Mouse (Mus musculus) erythroblast, embryonic 14.5 days (primary cell): Measurements from ENCODE around the gene Gm15737. TPM values are rescaled to one million over a fixed set of nuclear protein-coding genes. Genes with fewer than 3 reads are reported as not detected.

Source experiments
- H3K27me3 ChIP-seq: 2 replicates; pipeline ENCODE4 v1.6.1; 2012; ENCODE audit warnings: inconsistent platforms; ENCODE audit not compliant: control insufficient read depth
- H3K36me3 ChIP-seq: 2 replicates; pipeline ENCODE4 v1.6.1; 2012; ENCODE audit warnings: mild to moderate bottlenecking, inconsistent platforms; ENCODE audit not compliant: control insufficient read depth
- H3K4me1 ChIP-seq: 2 replicates; pipeline ENCODE4 v1.6.1; 2012; ENCODE audit warnings: inconsistent platforms; ENCODE audit not compliant: control insufficient read depth
- H3K4me3 ChIP-seq: replicated peaks from 2 replicates; pipeline ENCODE3; 2012; ENCODE audit warnings: moderate library complexity, mild to moderate bottlenecking, inconsistent platforms
- H3K9me3 ChIP-seq: 2 replicates; pipeline ENCODE4 v1.6.1; 2012; ENCODE audit warnings: low read length, inconsistent platforms, mixed read lengths; ENCODE audit not compliant: control insufficient read depth
- GATA1 ChIP-seq: IDR thresholded peaks from 2 replicates; pipeline ENCODE4 v1.6.1; 2012; ENCODE audit warnings: low read length, inconsistent platforms, mixed read lengths
- TAL1 ChIP-seq: IDR thresholded peaks from 3 replicates; pipeline ENCODE4 v1.6.1; 2012; ENCODE audit warnings: low read length, inconsistent platforms, mixed read lengths
- polyA plus RNA-seq: library from polyadenylated mRNA; stranded (reverse); fragments of >175 nt; gene quantifications from 2 replicates; pipeline ENCODE4 v1.2.3, GENCODE M21; 2012

Gm15737 gene
- polyA plus RNA-seq, 1 experiment: not detected

DNA sequence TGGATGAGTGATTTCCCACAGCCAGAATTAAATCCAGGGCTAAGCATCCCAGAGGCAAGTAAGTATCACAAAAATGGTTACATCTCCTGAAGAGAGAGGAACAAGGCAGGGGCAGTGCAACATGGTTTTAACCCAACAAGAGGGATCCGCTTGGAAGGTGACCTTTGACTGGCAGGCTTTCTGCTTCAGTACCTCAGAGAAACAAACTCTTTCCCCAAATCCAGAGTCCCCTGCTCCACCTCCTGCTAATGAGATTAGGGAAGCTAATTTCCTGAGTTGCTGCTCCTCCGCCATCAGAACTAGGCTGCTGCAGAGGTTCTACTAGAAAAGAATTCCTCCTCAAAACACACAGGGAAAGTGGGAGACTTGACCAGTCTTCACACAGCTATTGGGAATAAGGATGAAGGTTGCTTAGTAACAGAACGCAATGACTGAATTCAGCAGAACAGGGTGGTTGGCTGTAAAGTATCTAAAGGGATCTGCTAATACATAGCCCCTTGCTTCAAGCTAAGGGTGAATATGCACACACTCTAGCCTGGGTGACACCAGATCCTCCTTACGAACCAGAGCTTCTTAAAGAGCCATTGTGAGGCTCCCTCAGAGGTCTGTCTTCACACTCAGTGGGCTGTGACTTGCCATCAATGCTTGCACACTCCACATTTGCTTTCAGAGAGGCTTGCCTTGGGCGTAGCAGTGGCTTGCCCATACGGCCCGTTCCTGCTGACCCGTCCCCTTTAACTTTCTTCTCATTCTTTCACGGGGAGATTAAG lies 14.2 kb downstream of the Gm15737 start:
- TF ChIP-seq GATA1: no peak
- no peak for TF ChIP-seq TAL1

DNA sequence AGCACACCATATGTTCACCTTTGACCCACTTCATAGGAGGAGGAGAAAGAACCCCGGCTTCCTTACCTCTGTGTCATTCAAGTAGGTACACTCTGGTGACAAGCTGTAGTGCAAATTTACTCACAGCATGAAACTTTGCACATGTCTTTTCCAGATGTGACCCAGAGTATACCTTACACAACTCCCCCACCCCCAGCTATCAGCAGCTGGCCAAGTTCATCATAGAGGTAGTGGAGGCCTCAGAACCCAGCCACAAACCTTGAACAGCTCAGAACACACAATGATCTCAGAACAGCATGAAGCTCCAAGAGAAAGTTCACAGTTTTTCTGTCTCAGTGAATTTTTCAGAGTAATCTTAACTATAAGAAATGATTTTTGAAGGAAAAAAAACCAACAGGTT lies 22.4 kb downstream of the Gm15737 start:
- Histone ChIP-seq H3K36me3 (no peaks in the 10 kb centered on the region), H3K4me3 (no peak overlapping the region), H3K4me1 (no peaks in the 10 kb centered on the region), H3K9me3 (no peaks in the 10 kb centered on the region), H3K27me3 (no peaks in the 10 kb centered on the region)
- TF ChIP-seq TAL1: no peak
- TF ChIP-seq GATA1: no peak

More for the DNA sequence above, 14.2 kb downstream of the Gm15737 start:
- no peaks in the 10 kb centered on the region for H3K4me1 ChIP-seq
- H3K36me3 ChIP-seq: no peaks in the 10 kb centered on the region
- H3K4me3 ChIP-seq: no peak overlapping the region
- no peaks in the 10 kb centered on the region for H3K27me3 ChIP-seq
- H3K9me3 ChIP-seq: no peaks in the 10 kb centered on the region

DNA sequence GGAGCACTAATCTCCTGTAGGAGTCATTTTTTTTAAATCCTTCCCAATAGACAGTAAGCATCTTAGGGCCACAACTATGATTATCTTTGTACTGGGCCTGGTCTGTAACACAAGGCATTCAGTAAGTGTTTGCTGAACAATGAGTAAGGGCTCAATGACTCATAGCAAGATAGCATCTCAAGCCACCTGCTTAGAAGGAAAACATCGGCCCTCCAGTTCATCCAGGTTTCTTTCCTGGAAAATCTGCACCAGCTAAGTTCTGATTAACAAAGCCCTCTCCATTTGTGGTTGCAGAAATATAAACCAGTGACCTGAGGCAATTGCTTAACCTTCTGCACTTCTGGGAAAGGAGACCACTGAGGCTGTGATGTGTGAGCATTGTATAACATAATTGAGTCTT lies 34.9 kb downstream of the Gm15737 start:
- Histone ChIP-seq H3K4me1 (no peaks in the 10 kb centered on the region), H3K9me3 (no peaks in the 10 kb centered on the region), H3K4me3 (no peak overlapping the region), H3K36me3 (no peaks in the 10 kb centered on the region), H3K27me3 (no peaks in the 10 kb centered on the region)
- TF ChIP-seq GATA1: no peak
- no peak for TF ChIP-seq TAL1

DNA sequence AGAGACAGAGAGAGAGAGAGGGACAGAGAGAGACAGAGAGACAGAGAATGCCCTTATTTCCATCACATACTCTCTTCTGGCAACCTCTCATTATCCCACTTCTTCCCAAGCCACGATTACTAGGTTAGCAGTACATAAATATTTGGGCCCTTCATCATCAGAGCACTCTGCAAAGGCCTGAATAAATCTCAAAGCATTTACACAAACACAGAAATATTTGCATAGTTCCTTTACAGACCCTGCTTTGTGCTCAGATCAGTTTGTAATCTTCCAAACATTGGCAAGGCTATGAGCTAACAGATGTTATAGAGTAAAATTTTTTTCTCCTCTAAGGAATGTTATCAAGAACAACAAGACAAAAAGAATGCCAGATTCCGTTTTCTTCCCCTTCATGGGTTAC lies 35.3 kb downstream of the Gm15737 start:
- no peak overlapping the region for H3K4me3 ChIP-seq
- no peak for TF ChIP-seq TAL1
- no peak for TF ChIP-seq GATA1
- no peaks in the 10 kb centered on the region for H3K9me3 ChIP-seq
- no peaks in the 10 kb centered on the region for H3K27me3 ChIP-seq
- H3K36me3 ChIP-seq: no peaks in the 10 kb centered on the region
- H3K4me1 ChIP-seq: no peaks in the 10 kb centered on the region

DNA sequence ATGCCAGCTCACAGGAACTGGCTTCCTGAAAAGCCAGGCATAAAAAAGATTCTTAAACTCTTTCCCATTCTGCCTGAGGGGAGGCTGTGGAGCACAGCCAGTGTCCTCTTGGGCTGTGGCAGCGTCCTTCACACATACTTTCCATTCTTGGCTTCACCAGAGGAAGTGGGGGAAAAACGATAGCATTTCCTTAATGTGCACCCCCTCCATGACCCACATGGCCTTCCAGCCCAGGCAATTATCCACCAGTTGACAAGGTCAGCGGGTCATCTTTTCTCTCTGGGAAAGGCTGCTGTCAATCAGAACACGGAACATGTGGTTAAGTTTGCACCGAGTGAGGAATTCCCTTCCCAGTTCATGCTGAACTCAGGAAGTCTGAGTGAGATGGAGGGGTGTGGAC lies 36.8 kb downstream of the Gm15737 start:
- Histone ChIP-seq H3K9me3 (no peaks in the 10 kb centered on the region), H3K36me3 (no peaks in the 10 kb centered on the region), H3K4me1 (no peaks in the 10 kb centered on the region), H3K4me3 (no peak overlapping the region), H3K27me3 (no peaks in the 10 kb centered on the region)
- TF ChIP-seq GATA1 (no peak), TAL1 (no peak)

DNA sequence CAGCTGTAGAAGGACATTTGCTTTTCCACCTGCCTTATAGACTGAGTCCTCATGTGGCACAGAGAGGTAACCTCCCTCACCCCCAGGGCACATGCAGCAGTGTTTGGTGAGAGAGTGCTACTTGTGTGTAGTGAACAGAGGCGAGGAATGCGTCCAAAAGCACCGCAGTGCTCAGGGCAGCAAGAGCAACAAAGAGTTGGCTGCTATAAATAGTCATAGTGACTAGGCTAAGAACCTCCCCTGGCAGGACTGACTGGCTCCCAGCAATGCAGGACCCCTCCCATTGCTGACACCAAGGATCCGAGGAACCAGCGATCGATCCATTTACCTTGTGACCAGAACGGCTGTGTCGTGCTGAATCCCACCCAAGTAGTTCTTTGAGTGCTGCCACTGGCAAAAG lies 40.2 kb downstream of the Gm15737 start:
- no peak for TF ChIP-seq GATA1
- TF ChIP-seq TAL1: no peak
- H3K27me3 ChIP-seq: no peaks in the 10 kb centered on the region

DNA sequence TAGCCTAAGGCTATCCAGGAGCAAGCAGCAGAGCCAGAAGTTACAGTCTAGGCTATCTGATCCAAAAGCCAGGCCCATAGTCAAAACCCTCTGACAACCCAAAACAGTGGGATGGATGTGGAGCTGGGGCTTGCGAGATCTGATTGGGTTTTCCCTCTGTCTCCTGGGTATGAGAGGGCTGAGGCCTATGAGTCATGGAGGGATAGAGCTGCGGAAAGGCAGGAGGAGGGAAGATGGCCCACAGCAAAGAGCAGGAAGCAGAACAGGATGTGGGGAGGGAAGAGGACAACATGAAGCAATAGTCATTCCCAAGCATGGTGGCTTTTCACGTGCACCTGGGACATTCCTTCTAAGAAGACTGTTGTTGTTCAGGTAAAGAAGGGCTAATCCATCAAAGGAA lies 41.5 kb downstream of the Gm15737 start:
- no peaks in the 10 kb centered on the region for H3K36me3 ChIP-seq
- no peaks in the 10 kb centered on the region for H3K4me1 ChIP-seq
- H3K27me3 ChIP-seq: no peaks in the 10 kb centered on the region
- TF ChIP-seq TAL1 (no peak), GATA1 (no peak)
- no peak overlapping the region for H3K4me3 ChIP-seq
- H3K9me3 ChIP-seq: no peaks in the 10 kb centered on the region

More for the DNA sequence above, 40.2 kb downstream of the Gm15737 start:
- H3K36me3 ChIP-seq: no peaks in the 10 kb centered on the region
- H3K9me3 ChIP-seq: no peaks in the 10 kb centered on the region
- no peak overlapping the region for H3K4me3 ChIP-seq
- H3K4me1 ChIP-seq: no peaks in the 10 kb centered on the region

DNA sequence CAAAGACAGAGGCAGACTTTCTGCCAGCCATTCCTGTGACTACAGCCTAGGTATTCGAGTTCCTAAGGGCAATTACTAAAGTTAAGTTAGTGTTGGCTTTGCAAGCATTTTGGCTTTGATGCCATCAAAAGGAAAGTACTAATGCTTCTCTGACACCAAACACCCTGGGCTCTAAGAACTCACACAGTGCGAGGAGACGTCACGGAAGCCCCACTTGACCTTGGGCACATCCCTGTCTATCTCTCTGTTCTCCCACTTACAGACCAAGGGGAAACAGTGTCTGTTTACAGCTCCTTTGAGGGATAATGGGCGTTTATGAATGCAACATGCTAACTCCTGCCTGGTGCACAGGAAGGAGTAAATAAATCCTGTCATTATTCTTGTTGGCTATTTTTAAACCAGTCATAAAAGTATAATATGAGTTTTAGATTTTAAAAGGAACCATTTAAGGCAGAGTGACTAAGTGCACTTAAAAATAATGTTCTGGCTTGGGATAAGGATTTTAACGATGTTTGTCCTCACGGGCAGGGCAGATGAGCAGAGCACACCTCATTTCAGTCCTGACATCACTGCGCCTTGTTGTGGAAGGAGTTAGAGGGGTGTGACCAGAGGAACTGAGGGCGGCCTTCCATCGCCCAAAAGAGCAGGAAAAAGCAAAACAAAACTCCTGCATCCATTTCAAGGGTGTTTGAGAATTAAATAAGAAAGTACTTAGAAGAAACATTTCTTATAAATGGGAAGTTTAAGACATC lies 52.0 kb downstream of the Gm15737 start:
- H3K36me3 ChIP-seq: no peaks in the 10 kb centered on the region
- H3K4me3 ChIP-seq: no peak overlapping the region
- H3K27me3 ChIP-seq: no peaks in the 10 kb centered on the region
- no peaks in the 10 kb centered on the region for H3K4me1 ChIP-seq
- TF ChIP-seq TAL1 (no peak), GATA1 (no peak)
- H3K9me3 ChIP-seq: no peaks in the 10 kb centered on the region

DNA sequence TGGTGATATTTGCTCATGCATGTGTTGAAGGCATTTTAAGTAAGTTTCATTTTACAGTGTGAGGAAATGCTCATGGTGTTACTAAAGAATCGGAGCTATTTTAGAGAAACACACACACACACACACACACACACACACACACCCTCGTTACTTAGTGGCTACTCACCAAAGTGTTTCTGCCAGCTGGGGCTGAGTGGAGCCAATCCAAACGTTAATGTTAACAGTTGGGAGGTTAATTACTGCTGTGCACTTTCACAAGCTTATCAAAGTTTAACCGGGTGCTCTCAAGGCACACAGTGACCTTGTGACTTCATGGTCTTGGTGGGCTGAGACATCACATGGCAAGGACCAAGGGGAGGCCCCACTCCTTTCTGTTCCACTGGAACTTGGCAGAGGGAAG lies 52.7 kb downstream of the Gm15737 start:
- TF ChIP-seq TAL1 (no peak), GATA1 (no peak)
- Histone ChIP-seq H3K27me3 (no peaks in the 10 kb centered on the region), H3K4me1 (no peaks in the 10 kb centered on the region), H3K4me3 (no peak overlapping the region), H3K9me3 (no peaks in the 10 kb centered on the region), H3K36me3 (no peaks in the 10 kb centered on the region)
